Mouse (Mus musculus) cerebellum, adult 2 months (tissue): ENCODE measurements around the gene 2300009A05Rik.

ENCODE experiments used
- CTCF ChIP-seq: fragments of 200-500 bp; IDR thresholded peaks from 2 replicates; pipeline ENCODE4 v1.5.1; 2011; ENCODE audit warnings: low read depth, mild to moderate bottlenecking, control low read depth, low read length, moderate library complexity, borderline replicate concordance; ENCODE audit not compliant: insufficient read depth
- POLR2A ChIP-seq: fragments of 200-500 bp; IDR thresholded peaks from 2 replicates; pipeline ENCODE4 v1.6.1; 2011; ENCODE audit warnings: low read length, control low read depth, borderline replicate concordance; ENCODE audit not compliant: insufficient read depth

GRCm38 (mm10) chr9:63356278-63356677 lies 42.8 kb downstream of the 2300009A05Rik start:
- TF ChIP-seq POLR2A (no peak), CTCF (no peak)
